Mouse (Mus musculus) stomach, postnatal 0 days (tissue): ENCODE data around the gene Csrp1.

Experiments
- CTCF ChIP-seq: IDR thresholded peaks from 2 replicates; pipeline ENCODE4 v1.5.1; 2016; ENCODE audit warnings: antibody characterized with exemption, low read depth, mild to moderate bottlenecking, moderate library complexity
- EP300 ChIP-seq: optimal IDR thresholded peaks from 2 replicates; pipeline ENCODE3; 2016; ENCODE audit warnings: antibody characterized with exemption

GRCm38 (mm10) chr1:135752737-135753348 lies 33.0 kb downstream of the Csrp1 start:
- TF ChIP-seq CTCF (peak; percentile 97), EP300 (no peak)
